Mouse (Mus musculus) stomach, postnatal 0 days (tissue): ENCODE results near the gene St6galnac5. TPM values are rescaled to one million over a fixed set of nuclear protein-coding genes. Genes with fewer than 3 reads are reported as not detected.

Source experiments
- ATAC-seq: fragments of 200-750 bp; cut with Nextera tagmentation; 2 replicates; pipeline ENCODE4 v1.8.0; 2017; ENCODE audit not compliant: low FRiP score, low TSS enrichment
- DNase-seq: peaks from one replicate; pipeline ENCODE4 v3.0.0-alpha.2; 2016; ENCODE audit warnings: low spot score
- H3K27ac ChIP-seq: fragments of 300-500 bp; sonication (generic); replicated peaks from 2 replicates; pipeline ENCODE4 v1.5.1; 2014; ENCODE audit warnings: mild to moderate bottlenecking, control low read depth
- H3K27me3 ChIP-seq: fragments of 300-500 bp; sonication (generic); 2 replicates; pipeline ENCODE4 v1.6.1; 2014; ENCODE audit warnings: low read length; ENCODE audit not compliant: control insufficient read depth, insufficient read depth
- H3K36me3 ChIP-seq: fragments of 300-500 bp; sonication (generic); 2 replicates; pipeline ENCODE4 v1.6.1; 2014; ENCODE audit warnings: low read length, mixed read lengths; ENCODE audit not compliant: control insufficient read depth, insufficient read depth
- H3K4me1 ChIP-seq: fragments of 300-500 bp; sonication (generic); replicated peaks from 2 replicates; pipeline ENCODE4 v1.6.1; 2014; ENCODE audit warnings: antibody characterized with exemption; ENCODE audit not compliant: control insufficient read depth, insufficient read depth
- H3K4me2 ChIP-seq: fragments of 300-500 bp; sonication (generic); replicated peaks from 2 replicates; pipeline ENCODE4 v1.6.1; 2014; ENCODE audit warnings: low read depth, mild to moderate bottlenecking, control low read depth, moderate library complexity
- H3K4me3 ChIP-seq: fragments of 300-500 bp; sonication (generic); 2 replicates; pipeline ENCODE4 v1.5.1; 2014; ENCODE audit warnings: low read depth, low read length, control low read depth
- H3K9ac ChIP-seq: fragments of 300-500 bp; sonication (generic); 2 replicates; pipeline ENCODE4 v1.6.1; 2014; ENCODE audit warnings: mild to moderate bottlenecking, low read length, control low read depth, mixed read lengths
- H3K9me3 ChIP-seq: fragments of 300-500 bp; sonication (generic); 2 replicates; pipeline ENCODE4 v1.6.1; 2016; ENCODE audit warnings: low read length; ENCODE audit not compliant: control insufficient read depth
- CTCF ChIP-seq: IDR thresholded peaks from 2 replicates; pipeline ENCODE4 v1.5.1; 2016; ENCODE audit warnings: antibody characterized with exemption, low read depth, mild to moderate bottlenecking, moderate library complexity
- EP300 ChIP-seq: optimal IDR thresholded peaks from 2 replicates; pipeline ENCODE3; 2016; ENCODE audit warnings: antibody characterized with exemption
- WGBS: fragments of 180-500 bp; shearing (Covaris S2); extraction: QIAGEN DNeasy Blood & Tissue Kit; methylation state at CpG from one replicate; pipeline ENCODE4 v1.1.7; 2014; 5-methylcytosine and 5-hydroxymethylcytosine counted together
- polyA plus RNA-seq: library from polyadenylated mRNA; unstranded; fragments of >200 nt; fragmentation: Nextera tagmentation; extraction: Ambion mirVana; gene quantifications from 2 replicates; pipeline ENCODE4 v1.2.1, GENCODE M21; 2015

St6galnac5 gene
- polyA plus RNA-seq, 1 experiment from 2014 or later: 0.57 TPM

- H3K27ac ChIP-seq: no peak overlapping the region
- no peaks in the 10 kb centered on the region for H3K9me3 ChIP-seq
- TF ChIP-seq CTCF: no peak
- TF ChIP-seq EP300: no peak
- H3K4me1 ChIP-seq: no peaks in the 10 kb centered on the region
- H3K36me3 ChIP-seq: no peaks in the 10 kb centered on the region
- H3K9ac ChIP-seq: no peak overlapping the region
- H3K4me3 ChIP-seq: no peak overlapping the region
- DNase-seq: no peak
- ATAC-seq: no peak
- H3K4me2 ChIP-seq: no peak overlapping the region
- H3K27me3 ChIP-seq: no peaks in the 10 kb centered on the region
- whole genome bisulfite sequencing: 54% methylated on average over 12 of the region's 12 CpGs
These were observed 126.9 kb downstream of the St6galnac5 start for GRCm38 (mm10) chr3:152855006-152855614.

- H3K9me3 ChIP-seq: no peaks in the 10 kb centered on the region
- H3K27me3 ChIP-seq: no peaks in the 10 kb centered on the region
- no peak overlapping the region for H3K27ac ChIP-seq
- H3K4me2 ChIP-seq: no peak overlapping the region
- no peak for DNase-seq
- H3K9ac ChIP-seq: no peak overlapping the region
- no peak overlapping the region for H3K4me3 ChIP-seq
- no peak for ATAC-seq
- TF ChIP-seq CTCF: no peak
- TF ChIP-seq EP300: no peak
- no peaks in the 10 kb centered on the region for H3K4me1 ChIP-seq
- no peaks in the 10 kb centered on the region for H3K36me3 ChIP-seq
These were observed 138.1 kb downstream of the St6galnac5 start for GRCm38 (mm10) chr3:152843925-152844324.

- no peak for TF ChIP-seq CTCF
- no peak for TF ChIP-seq EP300
- H3K9ac ChIP-seq: no peak overlapping the region
- ATAC-seq (no peak), DNase-seq (no peak)
- H3K27me3 ChIP-seq: no peaks in the 10 kb centered on the region
- H3K4me2 ChIP-seq: no peak overlapping the region
- no peak overlapping the region for H3K27ac ChIP-seq
- WGBS: 80% methylated on average over 3 of the region's 3 CpGs
- no peaks in the 10 kb centered on the region for H3K36me3 ChIP-seq
- no peaks in the 10 kb centered on the region for H3K9me3 ChIP-seq
- H3K4me1 ChIP-seq: no peaks in the 10 kb centered on the region
- H3K4me3 ChIP-seq: no peak overlapping the region
These were observed 139.4 kb downstream of the St6galnac5 start for GRCm38 (mm10) chr3:152842648-152843047.

DNA sequence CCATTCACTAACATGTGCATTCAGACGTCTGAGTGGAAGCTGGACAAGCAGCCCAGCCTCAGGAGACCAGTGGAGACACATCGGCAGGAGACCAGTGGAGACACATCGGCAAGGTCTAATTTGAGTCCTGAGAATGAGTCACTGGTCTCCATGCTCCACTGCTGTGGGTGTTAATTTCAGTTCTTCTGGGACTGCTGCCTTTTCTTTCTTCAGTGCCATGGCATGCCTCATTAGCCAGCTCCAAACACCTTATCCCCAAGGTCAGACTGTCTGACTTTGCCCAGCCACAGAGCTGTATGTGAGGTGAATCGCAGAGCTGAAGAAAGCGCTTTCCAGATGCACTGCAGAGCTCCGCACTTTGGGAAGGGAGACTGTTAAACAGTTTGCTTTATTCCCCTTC, 140.8 kb downstream of the St6galnac5 start:
- Histone ChIP-seq H3K9ac (no peak overlapping the region), H3K4me2 (no peak overlapping the region), H3K36me3 (no peaks in the 10 kb centered on the region), H3K4me3 (no peak overlapping the region), H3K9me3 (no peaks in the 10 kb centered on the region), H3K4me1 (no peaks in the 10 kb centered on the region), H3K27me3 (no peaks in the 10 kb centered on the region), H3K27ac (no peak overlapping the region)
- no peak for DNase-seq
- ATAC-seq: no peak
- TF ChIP-seq EP300 (no peak), CTCF (no peak)
- 80% methylated on average over 6 of the region's 6 CpGs for WGBS

DNA sequence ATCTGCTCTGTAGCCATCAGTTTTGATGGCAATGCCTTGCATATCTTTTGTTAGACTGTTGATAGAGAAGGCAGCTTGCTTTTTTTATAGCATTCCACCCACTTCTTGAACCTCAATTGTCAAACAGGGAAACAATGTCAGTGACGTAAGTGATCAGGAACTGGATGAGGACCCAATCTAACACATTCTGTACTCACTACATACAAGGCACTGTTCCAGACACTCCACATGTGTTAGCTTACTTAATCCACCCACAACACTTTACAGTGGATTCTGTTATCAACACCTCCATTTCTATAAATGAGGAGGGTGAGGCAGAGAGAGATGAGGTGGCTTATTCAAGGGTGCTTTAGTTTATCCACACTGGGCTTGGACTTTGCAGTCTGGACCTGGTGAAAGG, 144.1 kb downstream of the St6galnac5 start:
- no peak for TF ChIP-seq CTCF
- no peak for TF ChIP-seq EP300
- Histone ChIP-seq H3K9ac (no peak overlapping the region), H3K27me3 (no peaks in the 10 kb centered on the region), H3K4me3 (no peak overlapping the region), H3K4me2 (no peak overlapping the region), H3K4me1 (no peaks in the 10 kb centered on the region), H3K9me3 (no peaks in the 10 kb centered on the region), H3K36me3 (no peaks in the 10 kb centered on the region), H3K27ac (no peak overlapping the region)
- ATAC-seq (no peak), DNase-seq (no peak)
- WGBS: 63% methylated on average over 1 of the region's 1 CpGs

DNA sequence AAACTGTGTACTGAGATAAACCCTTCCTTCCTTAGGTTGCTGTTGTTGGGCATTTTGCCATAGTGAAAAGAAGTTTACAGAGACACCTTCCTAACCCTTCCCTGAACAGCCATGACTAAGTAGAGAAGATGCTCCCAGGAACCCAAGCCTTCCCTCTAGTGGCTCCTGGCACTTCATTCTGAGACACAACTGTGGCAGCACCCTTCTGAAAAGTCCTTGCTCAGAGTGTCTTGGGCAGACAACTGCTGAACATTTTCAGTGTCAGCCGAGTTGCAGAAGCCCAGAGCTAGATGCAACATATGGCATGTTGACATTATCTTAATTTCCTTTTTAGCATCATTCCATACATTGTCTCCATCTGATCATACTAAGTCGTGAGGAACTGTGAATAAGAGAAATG, 144.6 kb downstream of the St6galnac5 start:
- Histone ChIP-seq H3K4me3 (no peak overlapping the region), H3K4me1 (no peaks in the 10 kb centered on the region), H3K9me3 (no peaks in the 10 kb centered on the region), H3K4me2 (no peak overlapping the region), H3K27me3 (no peaks in the 10 kb centered on the region), H3K36me3 (no peaks in the 10 kb centered on the region), H3K27ac (no peak overlapping the region), H3K9ac (no peak overlapping the region)
- no peak for DNase-seq
- no peak for TF ChIP-seq CTCF
- 55% methylated on average over 2 of the region's 2 CpGs for WGBS
- no peak for ATAC-seq
